Mouse (Mus musculus) ovary, postnatal 10 days (tissue): ENCODE data around the gene Lsr.
"Not testable (repeated sequence)": the region's sequence is repeated elsewhere in the genome, so short reads cannot be mapped to it uniquely, and the experiment has no call there.

ENCODE experiments used
- DNase-seq: peaks from one replicate; pipeline ENCODE4 v3.0.0; 2022; ENCODE audit warnings: low spot score

Gene Lsr

DNA sequence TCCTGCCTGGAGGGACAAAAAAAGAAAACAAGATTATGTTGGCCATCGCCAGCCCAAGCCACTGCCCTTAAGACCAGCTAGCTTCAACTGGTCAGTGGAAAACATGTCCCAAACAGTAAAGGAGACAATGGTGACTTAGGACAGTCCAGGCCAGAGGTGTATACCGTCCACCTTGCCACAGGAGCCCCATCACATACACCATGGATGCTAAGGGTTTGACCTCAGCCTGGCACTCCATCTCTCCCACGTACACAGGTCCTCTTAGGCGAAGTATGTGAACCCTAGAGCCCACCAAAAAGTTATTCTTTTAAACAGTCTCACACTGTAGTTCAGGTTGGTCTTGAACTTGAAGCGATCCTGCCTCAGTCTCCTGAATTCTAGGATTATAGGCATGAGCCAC, 10.4 kb downstream of the Lsr start:
- no peak for DNase-seq

DNA sequence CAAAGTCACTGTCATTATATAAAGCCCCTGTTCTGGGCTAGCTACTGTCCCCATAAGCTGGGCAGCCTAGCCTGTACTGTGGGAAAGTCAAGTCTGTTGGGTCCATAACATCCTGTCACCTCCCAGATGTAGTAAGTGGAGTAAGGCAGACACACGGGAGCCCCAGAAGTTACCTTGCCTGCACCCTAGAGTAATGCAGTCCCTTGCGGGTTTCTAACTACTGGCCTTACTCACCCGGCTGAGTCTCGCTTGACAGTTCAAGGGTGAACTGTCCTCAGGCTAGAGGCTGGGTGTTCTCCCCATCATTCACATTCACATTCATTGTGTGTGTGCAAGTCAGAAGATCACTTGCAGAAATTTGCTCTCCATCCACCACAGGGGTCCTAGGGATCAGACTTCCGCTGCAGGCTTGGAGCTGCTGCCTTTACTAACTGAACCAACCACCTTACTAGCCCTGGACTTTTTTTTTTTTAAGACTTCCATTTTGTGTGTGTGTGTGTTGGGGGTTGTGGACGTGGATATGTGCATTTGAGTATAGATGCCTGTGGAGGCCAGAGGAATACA, 13.4 kb downstream of the Lsr start:
- DNase-seq, result no peak

DNA sequence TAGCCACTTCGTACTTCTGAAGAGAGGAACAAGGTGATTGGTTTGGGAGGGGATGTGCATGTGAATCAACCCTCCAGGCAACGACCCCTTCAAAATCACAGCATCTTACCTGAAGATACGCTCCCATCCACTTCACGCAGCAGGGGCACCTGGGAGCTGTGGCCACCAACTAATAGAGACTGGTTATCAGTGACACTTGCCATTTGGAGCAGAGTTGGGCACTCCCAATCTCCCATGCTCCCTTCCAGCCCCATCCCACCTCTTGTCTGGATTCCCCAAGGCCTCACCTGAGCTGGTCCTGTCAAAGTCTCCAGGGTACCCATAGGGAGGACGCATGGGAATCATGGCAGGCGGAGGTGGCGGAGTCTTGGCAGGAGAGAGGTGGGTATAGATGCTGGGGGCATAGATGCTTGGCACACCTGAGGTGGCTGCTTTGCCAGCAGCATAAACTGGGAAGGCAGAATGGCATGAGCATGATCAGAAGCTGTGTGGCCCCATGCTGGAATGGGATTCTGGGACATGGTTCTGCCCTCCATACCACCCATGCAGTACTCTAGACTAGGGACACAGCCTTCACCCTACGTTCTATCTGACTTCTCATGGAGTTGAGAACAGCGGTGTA, 14.3 kb downstream of the Lsr start:
- no peak for DNase-seq

GRCm38 (mm10) chr7:30958109-30958865, 15.0 kb downstream of the Lsr start:
- no peak for DNase-seq

DNA sequence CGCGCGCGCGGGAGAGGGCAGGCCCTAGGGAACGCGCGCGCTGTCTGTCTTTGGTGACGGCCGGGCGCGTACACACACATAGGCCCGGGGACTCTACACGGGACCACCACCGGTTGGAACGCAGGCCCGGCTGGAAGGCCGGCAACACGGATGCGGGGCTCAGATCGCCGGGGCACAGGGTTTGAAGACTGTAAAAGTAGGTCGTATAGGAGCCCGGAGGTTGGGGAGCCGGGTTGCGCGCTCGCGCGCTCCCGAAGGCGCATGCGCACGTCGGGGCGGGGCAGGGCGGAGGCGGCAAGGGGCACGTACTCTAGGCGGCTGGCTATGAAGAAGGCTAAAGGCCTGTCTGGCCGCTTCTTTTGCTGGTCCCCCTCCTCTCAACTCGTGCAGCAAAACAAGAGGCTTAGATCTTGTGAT, 15.9 kb downstream of the Lsr start:
- peak; percentile 94 for DNase-seq

DNA sequence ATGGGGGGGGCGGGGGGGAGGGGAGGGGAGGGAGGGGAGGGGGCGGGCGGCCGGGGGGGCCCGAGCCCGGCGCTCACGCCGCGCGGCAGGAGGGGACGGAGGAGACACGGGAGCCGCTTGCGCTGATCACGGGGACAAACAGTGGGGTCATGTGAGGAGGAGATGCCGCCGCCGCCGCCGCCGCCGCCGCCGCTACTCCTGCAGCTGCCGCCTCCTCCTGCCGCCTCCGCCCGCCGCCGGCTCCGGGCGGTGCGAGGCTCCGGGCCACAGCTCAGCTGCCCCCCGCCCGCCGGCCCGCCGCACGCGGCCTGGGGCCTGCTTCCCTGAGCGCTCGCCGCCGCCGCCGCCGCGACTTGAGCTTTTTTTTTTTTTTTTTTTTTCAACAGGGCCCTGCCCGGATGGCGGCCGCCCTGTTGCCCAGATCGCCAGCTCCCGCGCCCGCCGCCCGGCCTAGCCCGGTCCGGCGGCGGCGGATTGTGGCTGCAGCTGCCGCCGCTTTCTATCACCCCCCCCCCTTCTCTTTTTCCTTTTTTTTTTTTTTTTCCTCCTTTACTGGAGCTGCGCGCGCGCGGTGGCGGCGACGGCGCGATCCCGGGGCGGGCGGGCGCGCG, 16.4 kb downstream of the Lsr start, which contains the start of gene Usf2:
TSS of gene Usf2 (minus strand) at position 48 of the 611 bp plus-strand sequence.
- DNase-seq, result no peak

GRCm38 (mm10) chr7:30956357-30956751, 16.9 kb downstream of the Lsr start:
- DNase-seq, result no peak

GRCm38 (mm10) chr7:30955584-30956356, 17.5 kb downstream of the Lsr start:
- peak; percentile 82 for DNase-seq

DNA sequence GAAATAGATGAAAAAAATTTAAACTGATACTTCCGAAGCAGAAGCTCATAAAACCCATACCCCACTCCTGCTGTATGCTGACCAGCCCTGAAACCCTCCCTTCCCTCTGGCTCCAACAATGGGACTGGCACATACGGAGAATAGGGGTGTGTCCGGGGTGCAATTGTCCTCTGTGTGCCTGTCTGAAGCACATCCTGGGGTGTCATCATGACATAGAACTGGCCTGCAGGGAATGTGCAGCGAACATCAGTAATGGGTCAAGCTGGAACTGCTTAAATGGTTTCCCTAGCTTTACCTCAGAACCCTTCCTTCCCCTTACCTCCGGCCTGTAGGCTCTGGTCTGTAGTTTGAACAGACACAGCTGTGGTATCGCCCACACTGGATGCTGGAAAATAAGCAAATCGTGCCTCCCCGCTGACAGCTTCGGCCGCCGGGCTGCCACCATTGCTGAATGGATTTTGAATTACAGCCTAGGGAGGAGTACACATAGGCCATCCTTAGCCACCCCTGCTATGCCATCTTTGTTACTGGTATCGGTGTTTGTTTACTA, 18.2 kb downstream of the Lsr start:
- DNase-seq, result no peak

DNA sequence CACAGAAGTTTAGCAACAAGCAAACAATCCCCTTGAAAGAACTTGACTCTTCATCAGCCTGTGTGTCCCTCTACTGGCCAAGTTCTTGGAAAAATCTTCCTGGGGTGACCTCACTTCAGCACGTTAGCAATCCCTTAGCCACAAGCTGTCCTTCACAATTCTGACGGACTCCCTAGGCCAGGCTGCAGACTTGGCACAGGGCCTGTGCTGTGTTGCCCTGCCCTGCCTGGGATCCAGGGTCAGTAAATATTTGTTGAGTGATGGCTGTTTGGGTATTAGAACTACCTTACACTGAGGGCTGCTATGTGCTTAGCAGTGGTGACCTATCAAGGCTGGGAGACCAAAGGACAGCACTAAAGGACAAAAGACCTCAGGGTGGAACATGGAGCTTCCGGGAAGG, 19.2 kb downstream of the Lsr start:
- no peak for DNase-seq

GRCm38 (mm10) chr7:30953459-30953858, 19.8 kb downstream of the Lsr start:
- no peak for DNase-seq

DNA sequence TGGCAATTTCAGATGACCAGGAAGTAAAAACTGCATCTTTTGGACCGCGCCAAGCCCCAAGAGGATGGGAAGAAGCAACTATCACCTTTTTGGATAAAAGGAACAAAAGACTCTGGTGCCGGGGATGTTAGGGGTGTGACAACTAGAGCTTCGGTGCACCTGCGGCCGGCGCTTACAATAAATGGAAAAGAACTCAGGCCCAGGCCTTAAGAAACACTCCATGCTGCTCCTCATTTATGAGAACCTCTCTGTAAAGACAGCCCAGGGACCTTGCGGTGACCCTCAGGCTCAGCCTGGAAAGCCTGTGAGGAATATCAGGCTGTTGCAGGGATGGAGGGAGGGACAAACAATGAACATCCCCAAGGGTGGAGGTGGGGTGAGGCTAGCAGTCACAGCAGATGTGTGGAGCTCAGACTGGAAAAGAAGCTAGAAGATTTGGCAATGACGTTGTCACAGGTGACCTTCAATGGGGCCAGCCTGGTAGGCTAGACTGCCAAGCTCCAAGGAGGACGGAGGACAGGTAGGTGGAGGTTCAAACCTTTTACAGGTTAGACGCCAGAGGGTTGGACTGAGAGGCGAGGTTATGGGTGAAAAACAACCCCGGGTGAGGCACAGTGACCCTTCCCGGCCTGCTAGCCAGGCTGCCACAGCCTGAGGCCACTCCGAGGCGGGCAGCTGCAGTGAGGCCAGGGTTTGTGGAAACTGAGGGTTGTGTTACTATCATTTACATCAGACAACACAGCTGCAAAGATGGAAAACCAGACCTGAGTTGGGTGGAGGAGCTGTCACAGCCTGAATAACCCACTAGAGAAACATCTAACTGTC, 20.6 kb downstream of the Lsr start:
- no peak for DNase-seq

- not testable (repeated sequence) for DNase-seq
Observed at GRCm38 (mm10) chr7:30949902-30950301, 23.4 kb downstream of the Lsr start.

GRCm38 (mm10) chr7:30945876-30946275, 27.4 kb downstream of the Lsr start:
- no peak for DNase-seq

DNA sequence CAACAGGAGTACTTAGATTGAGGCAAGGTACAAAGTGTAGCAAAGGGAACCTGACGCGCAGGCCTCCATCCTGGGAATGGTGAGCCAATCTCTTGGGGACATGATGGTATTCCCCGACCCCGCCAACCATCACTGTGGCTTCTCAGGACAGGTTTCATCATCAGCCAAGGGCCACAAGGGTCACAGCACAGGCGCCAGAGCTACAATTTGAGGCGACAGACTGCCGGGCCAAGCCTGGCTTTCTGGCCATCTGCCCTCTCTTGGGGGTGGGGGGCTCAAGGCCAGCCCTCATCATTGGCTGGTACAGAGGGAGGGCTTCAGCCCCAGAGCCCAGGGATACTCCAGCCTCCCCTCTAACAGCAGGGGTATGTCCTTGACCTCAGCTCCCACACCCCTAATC, 27.8 kb downstream of the Lsr start:
- not testable (repeated sequence) for DNase-seq

DNA sequence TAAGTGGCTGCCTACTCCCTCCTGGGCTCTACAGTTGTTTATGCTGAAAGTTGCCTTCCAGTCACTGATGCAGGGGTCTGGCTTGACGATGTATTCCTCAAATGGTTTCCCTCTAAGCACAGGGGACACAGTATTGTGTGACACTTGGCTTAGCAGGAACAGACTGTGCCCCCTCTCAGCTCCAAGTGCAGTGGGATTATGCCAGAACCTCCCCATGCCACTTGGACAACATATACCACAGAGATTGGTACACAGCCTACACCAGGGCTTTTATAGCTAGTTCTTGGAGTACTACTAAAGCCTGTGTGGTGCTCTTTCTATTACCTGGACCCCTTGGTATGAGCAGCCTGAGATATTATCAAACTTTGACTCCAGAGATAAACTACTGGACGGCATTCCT, 28.6 kb downstream of the Lsr start:
- DNase-seq, result not testable (repeated sequence)

DNA sequence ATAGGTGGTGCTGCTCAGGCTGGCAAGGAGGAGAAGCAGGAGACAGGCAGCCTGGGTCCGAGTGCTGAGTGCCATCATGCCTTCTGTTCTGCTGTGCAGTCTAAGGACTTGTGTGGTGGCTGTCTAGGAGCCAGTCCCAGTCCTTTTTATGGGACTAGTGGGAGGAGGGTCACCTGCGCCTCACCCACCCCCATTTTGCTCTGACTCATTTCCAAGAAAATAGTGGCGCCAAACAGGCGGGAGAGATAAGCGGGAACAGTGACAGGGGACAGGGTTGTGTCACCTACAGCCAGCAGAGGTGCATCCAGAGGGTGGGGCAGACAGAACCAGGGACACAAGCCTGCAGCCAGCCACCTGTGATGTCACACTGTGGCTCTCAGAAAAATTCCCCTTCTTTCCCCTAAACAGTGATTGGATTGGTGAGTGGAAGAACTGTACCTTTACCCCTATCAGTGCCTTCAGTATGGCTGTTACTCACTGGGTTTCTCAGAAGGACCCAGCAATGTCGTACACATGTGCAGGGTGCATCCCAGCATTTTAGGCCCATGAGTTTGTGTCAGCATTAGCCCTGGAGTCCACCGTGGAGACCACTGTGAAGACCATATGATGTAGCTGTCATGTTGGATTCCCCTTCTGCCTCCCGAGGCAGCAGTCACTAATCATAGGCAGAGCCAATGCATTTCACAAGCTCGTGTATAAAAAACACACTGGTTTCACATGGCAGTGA, 29.2 kb downstream of the Lsr start, which contains the start of gene Hamp:
TSS of gene Hamp (minus strand) at position 124 of the 727 bp plus-strand sequence.
- DNase-seq, result no peak

GRCm38 (mm10) chr7:30942365-30942764, 30.9 kb downstream of the Lsr start:
- not testable (repeated sequence) for DNase-seq

DNA sequence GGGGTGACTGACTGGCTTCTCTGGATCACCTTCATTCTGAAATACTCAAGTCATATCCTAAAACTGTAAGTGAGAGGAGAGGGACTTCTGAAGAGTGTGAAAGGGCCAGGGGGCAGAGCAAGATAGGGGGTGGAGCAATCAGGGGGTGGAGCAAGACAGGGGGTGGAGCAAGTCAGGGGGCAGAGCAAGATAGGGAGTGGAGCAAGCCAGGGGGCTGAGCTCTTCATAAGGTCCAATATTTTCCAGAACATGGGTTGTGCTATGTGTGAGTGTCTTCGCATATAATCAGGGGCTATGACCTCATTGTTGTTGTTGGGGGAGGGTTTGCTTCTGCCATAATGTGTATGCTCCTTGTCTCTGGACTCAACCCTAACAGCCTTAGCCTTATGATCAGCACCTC, 33.2 kb downstream of the Lsr start:
- DNase-seq, result not testable (repeated sequence)
